ENCODE assay signal across 9 mouse cellular contexts in genomic region chr11:4593849-4594607, GRCm38 (mm10). TPM values are rescaled to one million over a fixed set of nuclear protein-coding genes. Genes with fewer than 3 reads are reported as not detected.
DNase-seq lines count a peak whose midpoint lies in the region; ATAC-seq and TF ChIP-seq lines count a peak whose summit lies in the region.
"Had no signal": no experiment of that assay in that cellular context is flagged by ENCODE, and none has a peak within 500 bp of the region (broad histone marks: within the 10 kb centered on the region; RNA-seq: fewer than 3 reads in every experiment).

No protein-coding gene starts in this region.

- H3K4me1 ChIP-seq in cortical plate, adult 2 months (ENCODE audit: control insufficient read depth, insufficient read depth, low read length) = peaks cover 5% of the 10 kb centered on the region; the same call in 1 of the 2 replicates
- H3K4me1 ChIP-seq in heart, embryonic 16.5 days (ENCODE audit: control insufficient read depth, insufficient read depth, low read length) = peaks cover 15% of the 10 kb centered on the region

- peak; percentile 63 to 88 for DNase-seq in adrenal gland, adult (ENCODE audit: inconsistent age in 2 of 2, low spot score in 1 of 2)
- DNase-seq in adrenal gland, adult 2 months = no peak
- DNase-seq in CD8-positive naive resting alpha-beta T cell, adult 2 months (ENCODE audit: low read depth in 2 of 2, low spot score in 2 of 2) = peak; percentile 20 to 36
- peak; percentile 53 to 78 for DNase-seq in kidney, postnatal 25 days
- peak; percentile 53 for DNase-seq in lung, postnatal 10 days
- peak; percentile 48 for DNase-seq in retina, embryonic 14.5 days (ENCODE audit: low spot score)

- WGBS in heart, embryonic 16.5 days = under 1% methylated on average over 42 of the region's 45 CpGs

- H3K9ac ChIP-seq in heart, embryonic 16.5 days (ENCODE audit: low read length) = peak overlapping the region; percentile 95

- H3K4me2 ChIP-seq in heart, embryonic 16.5 days (ENCODE audit: low read depth, low read length) = peak overlapping the region; percentile 77

- no peaks in the 10 kb centered on the region for H3K36me3 ChIP-seq in heart, embryonic 16.5 days (ENCODE audit: control insufficient read depth, insufficient read depth)

- peak; percentile 84 for ATAC-seq in heart, embryonic 16.5 days (replicated peaks; ENCODE audit: extremely low read depth, insufficient read depth, low FRiP score)

- no peaks in the 10 kb centered on the region for H3K9me3 ChIP-seq in heart, embryonic 16.5 days (replicated peaks; ENCODE audit: control insufficient read depth, low read length)

- TF ChIP-seq CTCF in cortical plate, adult 2 months (IDR thresholded peaks at IDR 0.05; ENCODE audit: extremely low read depth, insufficient read depth, low read length) = no peak

- H3K27ac ChIP-seq in cortical plate, adult 2 months (ENCODE audit: insufficient read depth, low read length) = peak overlapping the region; percentile 92
- H3K27ac ChIP-seq in heart, embryonic 16.5 days (ENCODE audit: low read length) = peak overlapping the region; percentile 86

- no peak for TF ChIP-seq POLR2A in cortical plate, adult 2 months (IDR thresholded peaks at IDR 0.05; ENCODE audit: extremely low read depth, insufficient read depth, low read length)

- H3K27me3 ChIP-seq in heart, embryonic 16.5 days (ENCODE audit: control insufficient read depth, insufficient read depth, low read length) = no peaks in the 10 kb centered on the region

- peak overlapping the region; percentile 47 for H3K4me3 ChIP-seq in cortical plate, adult 2 months (ENCODE audit: insufficient read depth, low read length)
- peak overlapping the region; percentile 85 for H3K4me3 ChIP-seq in heart, embryonic 16.5 days (ENCODE audit: low read length)

RNA-seq across cellular contexts. Expression of gene Mtmr3, which starts 0.6 kb away (rescaled TPM):
- total RNA-seq in adrenal gland, adult 2 months (2021) = 10 to 100 TPM; 55.5 to 56.6 TPM
- polyA plus RNA-seq in adrenal gland, adult 2 months (2012; rRNA removed) = 23.0 and 31.6 TPM in 2 replicates
- 40.9 and 43.8 TPM in 2 replicates for polyA plus RNA-seq in cortical plate, adult 2 months (2012; rRNA removed)
- polyA plus RNA-seq in heart, embryonic 16.5 days (2015; fragmentation: Nextera tagmentation; extraction: Ambion mirVana) = 21.2 and 24.3 TPM in 2 replicates

RNA-seq across cellular contexts. Expression of gene Gm11032, which starts 25.8 kb away (rescaled TPM):
- not detected for total RNA-seq in adrenal gland, adult 2 months (2021)
- polyA plus RNA-seq in adrenal gland, adult 2 months (2012; rRNA removed) = not detected in 2 replicates
- not detected in 2 replicates for polyA plus RNA-seq in cortical plate, adult 2 months (2012; rRNA removed)
- not detected in 2 replicates for polyA plus RNA-seq in heart, embryonic 16.5 days (2015; fragmentation: Nextera tagmentation; extraction: Ambion mirVana)
- total RNA-seq: heart, postnatal 10 days had no signal

RNA-seq across cellular contexts. Expression of gene Ascc2, which starts 43.5 kb away (rescaled TPM):
- total RNA-seq in adrenal gland, adult 2 months (2021) = 10 to 100 TPM; 46.3 to 51.5 TPM
- polyA plus RNA-seq in adrenal gland, adult 2 months (2012; rRNA removed) = 10.7 and 12.8 TPM in 2 replicates
- polyA plus RNA-seq in cortical plate, adult 2 months (2012; rRNA removed) = 20.0 and 22.9 TPM in 2 replicates
- 21.1 and 22.0 TPM in 2 replicates for polyA plus RNA-seq in heart, embryonic 16.5 days (2015; fragmentation: Nextera tagmentation; extraction: Ambion mirVana)
